Mouse (Mus musculus): ENCODE data around the gene Vmn2r17. TPM values are rescaled to one million over a fixed set of nuclear protein-coding genes. Genes with fewer than 3 reads are reported as not detected.

Vmn2r17 gene
- not detected in 2 replicates for polyA plus RNA-seq (2014; fragmentation: Nextera tagmentation; extraction: Ambion mirVana)

DNA sequence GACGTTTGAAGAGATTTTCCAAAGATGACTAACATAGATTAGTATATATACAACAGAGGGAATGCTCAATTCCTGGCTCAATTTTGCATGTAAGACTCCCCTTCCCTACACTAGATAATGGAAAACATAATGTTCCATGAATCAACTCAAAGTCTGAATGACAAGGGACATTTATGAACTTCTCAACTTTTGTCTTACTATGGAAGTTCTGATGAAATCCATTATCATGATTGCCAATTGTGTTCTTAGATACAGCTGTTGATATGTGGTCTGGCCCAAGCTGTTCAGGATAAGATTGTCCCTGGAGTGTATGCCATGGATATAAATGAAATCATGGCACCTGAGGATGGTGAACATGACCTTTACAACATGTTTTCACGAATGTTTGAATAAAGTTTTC is at the start of gene Vmn2r17:
Vmn2r17 (plus strand) TSS at position 301 of the 400 bp plus-strand sequence.
- no peak for ATAC-seq (replicated peaks; ENCODE audit: low FRiP score)
- 50% methylated on average over 2 of the region's 2 CpGs for WGBS
- DNase-seq (ENCODE audit: low spot score) = no peak
- Histone ChIP-seq H3K4me3 (ENCODE audit: low read depth, low read length) (no peak within 1 kb of the TSS), H3K27ac (ENCODE audit: low read depth, low read length) (no peak within 1 kb of the TSS), H3K27me3 (replicated peaks; ENCODE audit: control insufficient read depth, insufficient read depth, low read length) (no peaks in the 10 kb centered on the region), H3K9me3 (ENCODE audit: control insufficient read depth, low read length) (peaks cover 5% of the 10 kb centered on the region; the same call in 1 of the 2 replicates), H3K36me3 (ENCODE audit: control insufficient read depth, insufficient read depth, low read length) (no peaks in the 10 kb centered on the region), H3K9ac (ENCODE audit: low read depth, low read length) (no peak within 1 kb of the TSS), H3K4me2 (no peak within 1 kb of the TSS), H3K4me1 (replicated peaks; ENCODE audit: control insufficient read depth, insufficient read depth, low read length) (no peaks in the 10 kb centered on the region)

DNA sequence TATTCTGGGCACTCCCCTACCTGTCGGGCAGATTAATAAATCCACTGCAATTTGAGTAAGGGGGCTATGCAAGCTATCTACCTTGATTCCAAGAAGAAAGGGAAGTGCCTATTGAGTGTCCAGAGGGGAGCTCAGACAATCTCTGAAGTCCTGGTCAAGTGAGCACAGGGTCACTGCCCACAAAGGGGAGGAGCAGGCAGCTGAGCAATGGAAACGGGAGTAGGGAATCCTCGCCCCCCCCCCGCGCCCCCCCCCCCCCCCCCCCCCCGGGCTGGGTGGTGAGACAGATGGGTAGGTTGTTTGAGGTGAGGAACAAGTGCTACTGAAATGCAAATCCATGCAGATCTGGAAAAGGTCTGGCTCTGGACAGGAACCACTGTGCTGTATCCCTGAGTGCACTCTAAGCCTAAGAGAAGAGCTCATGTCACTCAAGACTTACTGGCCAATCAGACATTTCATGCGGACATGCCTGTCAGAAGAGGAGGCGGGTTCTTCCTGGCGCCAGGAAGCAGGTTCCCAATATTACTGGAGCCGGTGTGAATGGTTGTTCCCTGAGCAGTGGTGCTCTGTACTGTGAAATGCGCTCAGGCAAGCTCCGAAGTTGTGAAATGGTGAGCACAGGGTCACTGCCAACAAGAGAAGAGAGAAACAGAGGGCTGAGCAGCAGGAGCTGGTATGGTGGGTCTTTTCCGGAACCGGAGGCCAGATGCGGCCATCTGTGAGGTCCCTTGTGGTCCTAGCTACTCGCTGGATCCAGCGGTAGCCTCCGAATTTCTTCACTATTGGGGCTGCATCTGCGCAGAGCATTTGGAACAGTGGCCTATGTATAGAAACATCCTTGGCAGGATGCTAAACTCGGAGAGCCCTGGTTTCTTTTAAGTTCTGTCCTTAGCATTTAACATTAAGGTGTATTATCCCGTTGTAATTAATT is 47.4 kb downstream of the Vmn2r17 start:
- H3K27me3 ChIP-seq (replicated peaks; ENCODE audit: control insufficient read depth, insufficient read depth, low read length) = no peaks in the 10 kb centered on the region
- WGBS = 23% methylated on average over 18 of the region's 21 CpGs
- peak overlapping the region; percentile 52 for H3K4me2 ChIP-seq
- ATAC-seq (replicated peaks; ENCODE audit: low FRiP score) (peak; percentile 85), DNase-seq (ENCODE audit: low spot score) (peak; percentile 33)
- H3K4me3 ChIP-seq (ENCODE audit: low read depth, low read length) = peak overlapping the region; percentile 40
- no peak overlapping the region for H3K27ac ChIP-seq (ENCODE audit: low read depth, low read length)
- H3K36me3 ChIP-seq (ENCODE audit: control insufficient read depth, insufficient read depth, low read length) = no peaks in the 10 kb centered on the region
- H3K4me1 ChIP-seq (replicated peaks; ENCODE audit: control insufficient read depth, insufficient read depth, low read length) = no peaks in the 10 kb centered on the region
- H3K9ac ChIP-seq (ENCODE audit: low read depth, low read length) = no peak overlapping the region
- no peaks in the 10 kb centered on the region for H3K9me3 ChIP-seq (ENCODE audit: control insufficient read depth, low read length)

DNA sequence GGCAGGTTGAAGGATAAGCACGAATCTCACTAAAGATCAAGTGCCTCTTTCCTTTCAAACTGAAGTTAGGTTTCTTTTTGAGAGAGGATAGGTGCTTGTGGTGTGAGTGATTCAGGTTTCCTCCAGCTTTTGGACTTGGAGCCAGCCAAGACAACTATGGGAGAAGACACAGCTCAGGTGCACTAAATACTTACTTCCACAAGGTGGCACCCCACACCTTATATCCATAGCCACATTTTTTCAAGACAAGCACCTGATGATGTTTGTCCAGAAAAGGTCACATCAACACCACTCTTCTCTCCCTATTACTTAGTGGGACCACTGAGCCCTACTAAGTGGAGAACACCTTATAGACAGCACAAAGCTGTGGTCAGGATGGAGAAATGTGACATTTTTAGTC is 87.2 kb downstream of the Vmn2r17 start:
- no peak for DNase-seq (ENCODE audit: low spot score)
- Histone ChIP-seq H3K27me3 (replicated peaks; ENCODE audit: control insufficient read depth, insufficient read depth, low read length) (no peaks in the 10 kb centered on the region), H3K27ac (ENCODE audit: low read depth, low read length) (no peak overlapping the region), H3K9ac (ENCODE audit: low read depth, low read length) (no peak overlapping the region), H3K36me3 (ENCODE audit: control insufficient read depth, insufficient read depth, low read length) (no peaks in the 10 kb centered on the region), H3K4me1 (replicated peaks; ENCODE audit: control insufficient read depth, insufficient read depth, low read length) (no peaks in the 10 kb centered on the region), H3K4me2 (no peak overlapping the region), H3K4me3 (ENCODE audit: low read depth, low read length) (no peak overlapping the region), H3K9me3 (ENCODE audit: control insufficient read depth, low read length) (no peaks in the 10 kb centered on the region)
- 13% methylated on average over 1 of the region's 1 CpGs for WGBS
- ATAC-seq (replicated peaks; ENCODE audit: low FRiP score) = no peak

Other genes with a start within 250 kb of the Vmn2r17 start
- not detected in 2 replicates for gene Vmn2r13, start 227.5 kb upstream of the Vmn2r17 start, polyA plus RNA-seq (2014; fragmentation: Nextera tagmentation; extraction: Ambion mirVana)
- gene Vmn2r14, start 195.0 kb upstream of the Vmn2r17 start, polyA plus RNA-seq (2014; fragmentation: Nextera tagmentation; extraction: Ambion mirVana) = not detected in 2 replicates
- not detected in 2 replicates for gene Vmn2r15, start 122.0 kb upstream of the Vmn2r17 start, polyA plus RNA-seq (2014; fragmentation: Nextera tagmentation; extraction: Ambion mirVana)
- not detected in 2 replicates for gene Vmn2r16, start 89.5 kb upstream of the Vmn2r17 start, polyA plus RNA-seq (2014; fragmentation: Nextera tagmentation; extraction: Ambion mirVana)
- 6.9 and 7.5 TPM in 2 replicates for gene Crlf2, start 139.3 kb downstream of the Vmn2r17 start, polyA plus RNA-seq (2014; fragmentation: Nextera tagmentation; extraction: Ambion mirVana)

Data from liver, embryonic 11.5 days (tissue).